ENCODE assay signal across 10 mouse cellular contexts in genomic region chr5:72580970-72581332, GRCm38 (mm10). TPM values are rescaled to one million over a fixed set of nuclear protein-coding genes. Genes with fewer than 3 reads are reported as not detected.
DNase-seq lines count a peak whose midpoint lies in the region; ATAC-seq and TF ChIP-seq lines count a peak whose summit lies in the region.
"Not testable (repeated sequence)": the region's sequence is repeated elsewhere in the genome, so short reads cannot be mapped to it uniquely, and the experiment has no call there.
"Had no signal": no experiment of that assay in that cellular context is flagged by ENCODE, and none has a peak within 500 bp of the region (broad histone marks: within the 10 kb centered on the region; RNA-seq: fewer than 3 reads in every experiment).

Gene Zar1, minus strand, starts transcription at chr5:72581254.

- 22% methylated on average over 16 of the region's 21 CpGs for WGBS in forebrain, embryonic 14.5 days
- 7% methylated on average over 19 of the region's 21 CpGs for WGBS in hindbrain, embryonic 10.5 days
- WGBS in kidney, embryonic 14.5 days, result 12% methylated on average over 15 of the region's 21 CpGs
- 12% methylated on average over 14 of the region's 21 CpGs for WGBS in liver, embryonic 11.5 days
- WGBS in midbrain, embryonic 10.5 days, result 9% methylated on average over 20 of the region's 21 CpGs
- 17% methylated on average over 19 of the region's 21 CpGs for WGBS in olfactory bulb, adult 2 months

- DNase-seq in forebrain, embryonic 14.5 days (ENCODE audit: low spot score), result peak; percentile 21
- peak; percentile 29 for DNase-seq in hindbrain, embryonic 10.5 days (ENCODE audit: low spot score)
- DNase-seq in liver, embryonic 11.5 days (ENCODE audit: low spot score), result not testable (repeated sequence)
- peak; percentile 30 for DNase-seq in midbrain, embryonic 10.5 days (ENCODE audit: low spot score)

- H3K4me2 ChIP-seq in forebrain, embryonic 14.5 days (ENCODE audit: low read length), result peak within 1 kb of the TSS; percentile 66
- H3K4me2 ChIP-seq in kidney, embryonic 14.5 days (replicated peaks; ENCODE audit: low read depth, low read length), result peak within 1 kb of the TSS; percentile 75
- H3K4me2 ChIP-seq in liver, embryonic 11.5 days, result peak within 1 kb of the TSS; percentile 71

- H3K9ac ChIP-seq in forebrain, embryonic 14.5 days (ENCODE audit: low read length), result peak within 1 kb of the TSS; percentile 60
- peak within 1 kb of the TSS; percentile 57 for H3K9ac ChIP-seq in kidney, embryonic 14.5 days (ENCODE audit: low read depth, low read length)
- not testable (repeated sequence) for H3K9ac ChIP-seq in liver, embryonic 11.5 days (ENCODE audit: low read depth, low read length)

- not testable (repeated sequence) for TF ChIP-seq POLR2A in olfactory bulb, adult 2 months (IDR thresholded peaks at IDR 0.05; ENCODE audit: insufficient read depth, low read depth, low read length)

- not testable (repeated sequence) for H3K27ac ChIP-seq in forebrain, embryonic 14.5 days (ENCODE audit: low read depth, low read length); kidney, embryonic 14.5 days (ENCODE audit: low read depth, low read length); liver, embryonic 11.5 days (ENCODE audit: low read depth, low read length)
- peak within 1 kb of the TSS; percentile 71 for H3K27ac ChIP-seq in hindbrain, embryonic 10.5 days
- peak within 1 kb of the TSS; percentile 74 for H3K27ac ChIP-seq in midbrain, embryonic 10.5 days (replicated peaks)
- peak within 1 kb of the TSS; percentile 77 for H3K27ac ChIP-seq in olfactory bulb, adult 2 months (ENCODE audit: insufficient read depth, low read depth, low read length)

- TF ChIP-seq CTCF in olfactory bulb, adult 2 months (IDR thresholded peaks at IDR 0.05; ENCODE audit: insufficient read depth, low read depth, low read length), result not testable (repeated sequence)

- not testable (repeated sequence) for H3K36me3 ChIP-seq in forebrain, embryonic 14.5 days (ENCODE audit: control insufficient read depth, insufficient read depth, low read length); hindbrain, embryonic 10.5 days; kidney, embryonic 14.5 days (ENCODE audit: control insufficient read depth, insufficient read depth, low read length); liver, embryonic 11.5 days (ENCODE audit: control insufficient read depth, insufficient read depth, low read length); midbrain, embryonic 10.5 days

- H3K27me3 ChIP-seq in forebrain, embryonic 14.5 days (replicated peaks; ENCODE audit: control insufficient read depth, insufficient read depth, low read length); kidney, embryonic 14.5 days (ENCODE audit: control insufficient read depth, insufficient read depth, low read length): not testable (repeated sequence)
- peaks cover 54% of the 10 kb centered on the region for H3K27me3 ChIP-seq in hindbrain, embryonic 10.5 days (ENCODE audit: insufficient read depth, poor library complexity, severe bottlenecking)
- peaks cover 22% of the 10 kb centered on the region for H3K27me3 ChIP-seq in liver, embryonic 11.5 days (replicated peaks; ENCODE audit: control insufficient read depth, insufficient read depth, low read length)
- peaks cover 61% of the 10 kb centered on the region for H3K27me3 ChIP-seq in midbrain, embryonic 10.5 days (ENCODE audit: low read depth, poor library complexity, severe bottlenecking)

- H3K4me1 ChIP-seq in forebrain, embryonic 14.5 days (ENCODE audit: control insufficient read depth, insufficient read depth, low read length); kidney, embryonic 14.5 days (ENCODE audit: control insufficient read depth, insufficient read depth, low read length); liver, embryonic 11.5 days (replicated peaks; ENCODE audit: control insufficient read depth, insufficient read depth, low read length); midbrain, embryonic 10.5 days; olfactory bulb, adult 2 months (ENCODE audit: control insufficient read depth, insufficient read depth, low read length): not testable (repeated sequence)
- H3K4me1 ChIP-seq in hindbrain, embryonic 10.5 days (replicated peaks), result peaks cover 15% of the 10 kb centered on the region

- peak; percentile 37 for ATAC-seq in common myeloid progenitor, adult 5-6 weeks (replicated peaks; ENCODE audit: low read depth, poor library complexity, severe bottlenecking)
- ATAC-seq in forebrain, embryonic 14.5 days, result peak; percentile 72
- peak; percentile 48; the same call in 1 of the 2 replicates for ATAC-seq in kidney, embryonic 14.5 days (ENCODE audit: low FRiP score, low TSS enrichment)
- not testable (repeated sequence) for ATAC-seq in liver, embryonic 11.5 days (replicated peaks; ENCODE audit: low FRiP score)

- peak within 1 kb of the TSS; percentile 37 for H3K4me3 ChIP-seq in forebrain, embryonic 14.5 days (ENCODE audit: low read depth, low read length)
- H3K4me3 ChIP-seq in hindbrain, embryonic 10.5 days, result peak within 1 kb of the TSS; percentile 61
- H3K4me3 ChIP-seq in kidney, embryonic 14.5 days (ENCODE audit: low read length), result peak within 1 kb of the TSS; percentile 41
- H3K4me3 ChIP-seq in liver, embryonic 11.5 days (ENCODE audit: low read depth, low read length), result peak within 1 kb of the TSS; percentile 40
- peak within 1 kb of the TSS; percentile 59 for H3K4me3 ChIP-seq in midbrain, embryonic 10.5 days
- H3K4me3 ChIP-seq in olfactory bulb, adult 2 months (ENCODE audit: insufficient read depth, low read depth, low read length), result peak within 1 kb of the TSS; percentile 47

- not testable (repeated sequence) for H3K9me3 ChIP-seq in forebrain, embryonic 14.5 days (replicated peaks; ENCODE audit: control insufficient read depth, low read length); hindbrain, embryonic 10.5 days; kidney, embryonic 14.5 days (ENCODE audit: control insufficient read depth, low read length); liver, embryonic 11.5 days (ENCODE audit: control insufficient read depth, low read length); midbrain, embryonic 10.5 days (replicated peaks)

RNA-seq across cellular contexts. Expression of gene Zar1, which starts in this region (rescaled TPM):
- not detected in 2 replicates for total RNA-seq in common myeloid progenitor, adult 5-6 weeks (2017)
- 1.7 and 2.1 TPM in 2 replicates for polyA plus RNA-seq in forebrain, embryonic 14.5 days (2014; fragmentation: Nextera tagmentation; extraction: Ambion mirVana)
- polyA plus RNA-seq in hindbrain, embryonic 10.5 days (2016; fragmentation: Nextera tagmentation; extraction: Ambion mirVana), result 0.40 and 1.8 TPM in 2 replicates
- polyA plus RNA-seq in kidney, embryonic 14.5 days (2014; fragmentation: Nextera tagmentation; extraction: Ambion mirVana), result 0.36 and 0.45 TPM in 2 replicates
- polyA plus RNA-seq in liver, embryonic 11.5 days (2014; fragmentation: Nextera tagmentation; extraction: Ambion mirVana), result 0.53 TPM in 1 of 2 replicates, not detected in the other
- 0.54 and 1.2 TPM in 2 replicates for polyA plus RNA-seq in midbrain, embryonic 10.5 days (2016; fragmentation: Nextera tagmentation; extraction: Ambion mirVana)
- polyA plus RNA-seq in olfactory bulb, adult 2 months (2012; ENCODE audit: insufficient read depth, insufficient read length, low replicate concordance, missing spikeins), result not detected in 2 replicates
- total RNA-seq: granulocyte monocyte progenitor cell, adult 5-6 weeks had no signal
- polyA plus RNA-seq: lung, adult 2 months; myocyte had no signal

Comparison
In these comparisons a context has a peak if more than half of its experiments do, and no peak if none do; other contexts are left out.
1. Peak in ATAC-seq in common myeloid progenitor, adult 5-6 weeks; RNA of the gene not detected or under 1 TPM.
2. Peak in ATAC-seq, H3K4me3 ChIP-seq, H3K9ac ChIP-seq and H3K4me2 ChIP-seq in kidney, embryonic 14.5 days; RNA of the gene not detected or under 1 TPM.